ENCODE assay signal across 9 mouse cellular contexts in genomic region chr5:121003781-121004180, GRCm38 (mm10). TPM values are rescaled to one million over a fixed set of nuclear protein-coding genes. Genes with fewer than 3 reads are reported as not detected.
DNase-seq lines count a peak whose midpoint lies in the region; ATAC-seq and TF ChIP-seq lines count a peak whose summit lies in the region.
"Had no signal": no experiment of that assay in that cellular context is flagged by ENCODE, and none has a peak within 500 bp of the region (broad histone marks: within the 10 kb centered on the region; RNA-seq: fewer than 3 reads in every experiment).

No protein-coding gene starts in this region.

- peaks cover 5% of the 10 kb centered on the region; the same call in 1 of the 2 replicates for H3K27me3 ChIP-seq in lung, embryonic 14.5 days (ENCODE audit: insufficient read depth, low read length)

- 37% methylated on average over 17 of the region's 17 CpGs for WGBS in lung, embryonic 14.5 days

- H3K4me3 ChIP-seq in lung, embryonic 14.5 days (ENCODE audit: low read depth, low read length) = no peak overlapping the region

- H3K4me1 ChIP-seq in lung, embryonic 14.5 days (ENCODE audit: insufficient read depth) = no peaks in the 10 kb centered on the region

- no peak overlapping the region for H3K27ac ChIP-seq in lung, embryonic 14.5 days (ENCODE audit: low read depth)

- TF ChIP-seq CTCF in lung, embryonic 14.5 days (IDR thresholded peaks at IDR 0.05; ENCODE audit: low read depth) = no peak

- H3K36me3 ChIP-seq in lung, embryonic 14.5 days (ENCODE audit: insufficient read depth) = no peaks in the 10 kb centered on the region

- ATAC-seq in lung, embryonic 14.5 days (ENCODE audit: insufficient read depth) = no peak
- ATAC-seq in erythroid progenitor cell, adult 5-6 weeks (replicated peaks; ENCODE audit: low FRiP score, poor library complexity, severe bottlenecking) = no peak

- H3K9me3 ChIP-seq in lung, embryonic 14.5 days (ENCODE audit: low read depth, low read length) = no peaks in the 10 kb centered on the region

- DNase-seq in lung, embryonic 14.5 days = peak; percentile 10
- DNase-seq in lung, postnatal 36 days = no peak
- peak; percentile 84 for DNase-seq in cerebellum, adult 9-10 months
- peak; percentile 51 for DNase-seq in layer of hippocampus, adult 9-11 months
- DNase-seq in right cerebral cortex, postnatal 25 days = peak; percentile 64
- DNase-seq in heart, adult 11 months = no peak
- DNase-seq in kidney, adult 18-20 months = no peak

- H3K9ac ChIP-seq in lung, embryonic 14.5 days = no peak overlapping the region

- H3K4me2 ChIP-seq in lung, embryonic 14.5 days = no peak overlapping the region

RNA-seq across cellular contexts. Expression of gene Rph3a, which starts 6.1 kb away (rescaled TPM):
- polyA plus RNA-seq in lung, embryonic 14.5 days (2014; fragmentation: Nextera tagmentation; extraction: Ambion mirVana) = 0.09 TPM in 1 of 2 replicates, not detected in the other
- not detected in 2 replicates for total RNA-seq in erythroid progenitor cell, adult 5-6 weeks (2015; ENCODE audit: low replicate concordance)
- total RNA-seq in erythroid progenitor cell, adult 5-6 weeks (2017; ENCODE audit: low replicate concordance) = not detected in 2 replicates
- polyA plus RNA-seq: liver, embryonic 16.5 days had no signal

Comparison
In these comparisons a context has a peak if more than half of its experiments do, and no peak if none do; other contexts are left out.
1. DNase-seq: peak in lung, embryonic 14.5 days (single experiment), cerebellum, adult 9-10 months (single experiment), layer of hippocampus, adult 9-11 months (single experiment) and right cerebral cortex, postnatal 25 days (single experiment); none in lung, postnatal 36 days (single experiment), heart, adult 11 months (single experiment) and kidney, adult 18-20 months (single experiment).